Mouse (Mus musculus) gastrocnemius, postnatal 10 days (tissue): ENCODE data around the gene Nox1. TPM values are rescaled to one million over a fixed set of nuclear protein-coding genes. Genes with fewer than 3 reads are reported as not detected.
A peak's percentile ranks its signal among the peaks of the same experiment; 100 is the strongest.

Experiments
- DNase-seq: peaks from one replicate; pipeline ENCODE4 v3.0.0; 2021; ENCODE audit warnings: mixed read lengths
- microRNA-seq, 2 experiments: library from miRNA; unstranded; fragments of <30 nt; microRNA quantifications; one replicate each; pipeline ENCODE4 v1.2.0; 2021
- total RNA-seq, 2 experiments: library from RNA; stranded (reverse); gene quantifications; 2 replicates each; pipeline ENCODE4 v1.2.3; 2021

Gene Nox1
- total RNA-seq, 2 experiments from 2014 or later: 0.28 TPM; not detected in 1

DNA sequence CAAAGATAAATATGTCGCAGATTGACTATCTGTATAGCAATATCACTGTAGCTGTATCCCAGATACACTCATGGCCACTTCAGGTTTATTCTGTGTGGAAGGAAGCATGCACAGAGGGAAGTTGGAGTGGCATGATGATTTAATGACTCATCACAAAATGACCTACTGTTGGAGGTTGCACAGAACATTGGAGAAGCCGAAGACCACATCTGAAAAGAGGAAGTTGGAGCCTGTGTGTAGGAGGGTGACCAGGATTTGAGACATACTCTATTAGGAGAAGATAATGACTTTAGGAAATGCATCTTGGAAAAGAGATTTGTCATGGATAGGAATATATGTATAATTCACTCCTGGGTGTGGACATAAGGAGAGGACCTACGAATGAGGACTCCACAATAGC is 105.3 kb downstream of the Nox1 start:
- DNase-seq: no peak

GRCm38 (mm10) chrX:134111767-134112166 is 110.0 kb downstream of the Nox1 start:
- no peak for DNase-seq

- DNase-seq: no peak
These were observed 119.1 kb downstream of the Nox1 start for GRCm38 (mm10) chrX:134102641-134103040.

DNA sequence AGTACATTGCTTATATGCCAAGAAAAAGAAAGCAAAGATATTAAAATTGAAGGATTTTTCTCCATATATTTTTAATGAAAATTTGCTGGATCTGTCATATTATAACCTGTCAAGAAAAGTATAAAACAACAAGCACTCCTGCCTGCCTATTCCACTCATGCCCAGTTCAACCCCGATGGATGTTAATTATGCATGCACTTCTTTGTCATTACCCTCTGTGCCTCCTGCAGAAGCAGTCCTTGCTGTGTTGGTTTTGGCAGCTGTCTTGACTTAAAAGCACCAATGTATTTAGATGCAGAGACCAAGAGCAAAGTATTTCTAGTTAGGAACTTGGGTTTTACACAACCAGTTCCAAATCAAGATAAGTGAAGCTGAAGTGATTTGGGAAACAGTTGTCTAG is 136.3 kb downstream of the Nox1 start:
- no peak for DNase-seq

DNA sequence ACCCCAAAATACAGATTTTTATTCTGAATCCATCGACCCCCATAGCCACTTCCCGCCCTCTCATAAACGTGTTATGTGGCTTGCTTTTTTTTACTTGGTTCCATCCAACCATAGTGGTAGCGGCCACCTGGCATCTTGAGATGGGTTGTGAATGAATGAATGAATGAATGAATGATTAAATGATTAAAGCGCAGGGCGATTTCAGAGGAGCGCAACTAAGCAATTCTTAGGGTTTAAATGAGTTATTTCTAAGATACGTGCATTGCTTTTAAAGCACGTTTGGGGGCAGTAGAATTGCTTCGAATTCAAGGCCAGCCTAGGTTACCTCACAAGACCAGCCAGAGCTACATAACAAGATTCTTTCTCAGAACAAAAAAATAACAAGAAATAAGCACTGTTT is 162.0 kb downstream of the Nox1 start:
- DNase-seq: no peak

- peak; percentile 91 for DNase-seq
These were observed 162.6 kb downstream of the Nox1 start, which contains the start of gene Cstf2 for GRCm38 (mm10) chrX:134058987-134059712. Cstf2 (plus strand) TSS chrX:134059187.

DNA sequence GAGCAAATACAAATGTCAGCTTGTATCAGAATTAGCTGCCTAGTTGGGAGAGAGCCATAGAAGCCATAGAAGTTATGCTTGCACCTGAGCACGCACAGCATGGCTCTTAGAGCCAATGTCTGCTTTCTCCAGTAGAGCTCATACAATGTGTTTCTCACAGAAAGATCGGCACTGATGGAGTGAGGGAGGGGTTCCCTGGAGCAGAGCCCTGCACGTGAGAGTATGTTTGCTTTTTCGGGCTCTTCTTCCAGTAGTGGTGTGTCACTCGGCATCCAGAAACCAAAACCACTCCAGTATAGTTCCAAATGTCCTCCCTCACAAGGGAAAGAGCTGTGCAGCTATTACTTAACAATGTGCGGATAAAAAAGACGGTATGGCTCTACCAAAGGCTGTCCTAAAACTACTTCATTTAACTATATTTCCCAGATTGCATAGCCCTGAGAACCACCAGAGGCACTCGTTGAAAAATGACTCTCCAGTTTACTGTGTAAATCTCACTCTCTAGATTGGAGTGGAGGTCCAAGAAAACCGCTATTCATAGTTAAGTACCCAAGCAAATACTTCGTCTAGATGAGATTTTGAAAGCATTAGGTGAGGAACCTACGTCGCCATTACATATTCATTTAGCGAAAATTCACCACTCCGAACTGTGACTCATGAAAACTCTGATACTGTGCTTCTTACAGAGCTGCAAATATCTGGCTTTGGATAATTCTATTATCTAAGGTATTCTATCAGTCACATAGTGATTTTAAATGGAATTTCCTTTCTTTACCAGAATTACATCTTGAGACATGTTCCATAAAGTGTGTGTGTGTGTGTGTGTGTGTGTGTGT is 163.5 kb downstream of the Nox1 start:
- no peak for DNase-seq

DNA sequence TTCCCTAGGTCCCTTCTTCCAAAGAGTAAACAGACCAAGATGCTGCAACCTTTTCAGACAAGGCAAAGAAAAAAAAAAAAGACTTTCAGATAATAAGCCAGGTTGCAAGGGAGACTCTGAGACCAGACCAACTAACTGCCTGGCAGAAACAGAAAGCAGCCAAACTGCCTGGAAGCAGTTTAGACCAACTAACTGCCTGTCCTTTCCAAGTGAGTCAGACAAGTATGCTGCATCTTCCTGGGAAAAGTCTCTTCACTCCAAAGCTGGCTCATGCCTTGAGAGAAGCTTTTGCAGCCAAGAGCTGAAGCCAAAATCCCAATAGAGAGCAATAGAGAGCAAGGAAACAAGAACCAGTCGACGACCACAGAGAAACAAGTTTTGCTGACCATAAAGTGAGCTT is 164.9 kb downstream of the Nox1 start:
- DNase-seq: no peak

DNA sequence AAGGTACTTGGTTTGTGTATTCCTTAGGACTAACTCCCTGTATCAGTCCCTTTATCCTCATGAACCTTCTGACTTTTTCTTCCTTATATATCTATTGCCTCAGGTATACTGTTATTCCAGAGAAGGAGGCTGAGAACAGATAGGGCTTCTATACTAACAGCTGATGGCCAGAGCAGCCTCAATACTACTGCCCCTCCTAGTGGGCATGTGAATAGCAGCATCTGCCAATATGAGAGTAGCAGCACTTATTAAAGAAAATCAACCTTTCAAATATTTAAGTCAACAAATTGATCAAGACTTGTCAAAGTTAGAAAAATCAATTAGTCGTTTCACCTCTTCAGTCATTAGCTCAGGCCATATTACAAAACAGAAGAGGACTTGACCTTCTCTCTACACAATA is 172.8 kb downstream of the Nox1 start:
- DNase-seq: no peak

Small RNA genes within 50 kb of the gene (microRNA-seq; reads per million reads assigned to microRNA genes)
- gene Mir3112: 0 to 0.32 reads per million in 2 experiments

Other genes with a start within 250 kb of the Nox1 start
- gene Sytl4, start 240.1 kb downstream of the Nox1 start, total RNA-seq: 1 to 10 TPM in 1 of 2 experiments, under 1 TPM in 1; 0.80 to 2.0 TPM
- gene Cstf2, start 162.8 kb downstream of the Nox1 start, total RNA-seq: 10 to 100 TPM; 21.0 to 22.4 TPM
- gene Xkrx, start 59.9 kb downstream of the Nox1 start, total RNA-seq: under 1 TPM; 0.38 to 0.86 TPM
- not detected for gene Arl13a, start 34.5 kb downstream of the Nox1 start, total RNA-seq
- gene Trmt2b, start 55.0 kb upstream of the Nox1 start, total RNA-seq: 10 to 100 TPM in 1 of 2 experiments, 1 to 10 TPM in 1; 9.2 to 10.6 TPM
- 1 to 10 TPM; 1.5 to 1.7 TPM for gene Tmem35a, start 73.3 kb upstream of the Nox1 start, total RNA-seq
- 1 to 10 TPM; 2.3 to 3.2 TPM for gene Cenpi, start 86.1 kb upstream of the Nox1 start, total RNA-seq
- gene Drp2, start 182.6 kb upstream of the Nox1 start, total RNA-seq: 10 to 100 TPM; 14.0 TPM